Mouse (Mus musculus): ENCODE measurements at regions not wholly inside any gene's neighbourhood (a gene's known extent, or its start where the extent isn't known, plus 50 kb on each side); places are given as distances from the start of the nearest gene placed in this dataset.

DNA sequence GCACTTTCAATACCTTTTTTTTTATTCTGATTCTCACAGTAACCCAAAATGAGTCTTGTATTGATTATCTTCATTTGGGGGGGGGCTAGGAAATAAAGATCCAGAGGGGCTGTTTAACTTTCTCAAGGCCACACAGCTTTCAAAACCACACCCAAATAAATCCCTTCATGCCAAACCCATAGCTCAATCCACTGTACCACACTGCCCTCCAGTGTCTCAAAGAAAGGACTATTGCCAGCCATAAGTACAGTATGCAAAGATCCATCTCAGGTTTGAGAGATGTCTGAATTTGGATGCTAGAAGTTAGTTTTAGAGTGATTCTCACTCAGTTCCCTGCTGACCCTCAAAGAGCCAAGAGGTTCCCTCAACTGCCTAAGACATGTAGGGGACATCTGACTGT lies 120.1 kb upstream of the Gm26657 start:
- no peak for TF ChIP-seq USF2 (conservative IDR thresholded peaks at IDR 0.05; ENCODE audit: low read depth, low read length)
- no peak for TF ChIP-seq POLR2A (IDR thresholded peaks at IDR 0.05; ENCODE audit: low read depth, low read length)
- TF ChIP-seq CTCF (conservative IDR thresholded peaks at IDR 0.05 in 1 of 2, IDR thresholded peaks at IDR 0.05 in 1 of 2; ENCODE audit: low read depth in 2 of 2, low read length in 2 of 2), result peak in 1 of 2 experiments; percentile 54; a peak in 2 of 4 replicates

All from CH12.LX (cell line).